Mouse (Mus musculus): ENCODE measurements around the gene Efcab2. TPM values are rescaled to one million over a fixed set of nuclear protein-coding genes. Genes with fewer than 3 reads are reported as not detected.
"Not testable (repeated sequence)": the region's sequence is repeated elsewhere in the genome, so short reads cannot be mapped to it uniquely, and the experiment has no call there.

Gene Efcab2
- polyA plus RNA-seq, 1 experiment = 0.89 TPM

GRCm38 (mm10) chr1:178401960-178402359, 3.9 kb upstream of the Efcab2 start:
- DNase-seq (ENCODE audit: low read depth) = no peak

DNA sequence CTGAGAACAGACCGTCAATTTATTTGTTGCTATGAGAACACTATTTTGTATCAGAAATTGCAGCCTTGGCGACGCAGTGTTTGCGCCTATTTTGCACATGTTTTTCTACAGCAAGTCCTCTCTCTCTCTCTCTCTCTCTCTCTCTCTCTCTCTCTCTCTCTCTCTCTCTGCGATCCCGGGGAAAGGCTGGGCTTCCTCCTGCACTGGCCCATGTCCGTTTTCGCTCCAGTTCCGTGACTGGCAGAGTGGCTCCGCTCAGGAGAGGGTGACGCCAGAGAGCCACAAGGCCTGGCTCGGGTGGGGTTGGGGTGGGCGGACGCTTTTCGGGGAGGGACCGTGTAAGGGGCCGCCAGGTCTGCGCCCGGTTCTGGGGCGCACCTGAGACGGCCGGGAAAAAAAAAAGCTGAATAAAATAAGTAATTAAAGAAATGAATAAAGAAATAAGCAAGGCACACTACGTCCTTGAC, 407 bp upstream of the Efcab2 start:
- no peak for DNase-seq (ENCODE audit: low read depth)

DNA sequence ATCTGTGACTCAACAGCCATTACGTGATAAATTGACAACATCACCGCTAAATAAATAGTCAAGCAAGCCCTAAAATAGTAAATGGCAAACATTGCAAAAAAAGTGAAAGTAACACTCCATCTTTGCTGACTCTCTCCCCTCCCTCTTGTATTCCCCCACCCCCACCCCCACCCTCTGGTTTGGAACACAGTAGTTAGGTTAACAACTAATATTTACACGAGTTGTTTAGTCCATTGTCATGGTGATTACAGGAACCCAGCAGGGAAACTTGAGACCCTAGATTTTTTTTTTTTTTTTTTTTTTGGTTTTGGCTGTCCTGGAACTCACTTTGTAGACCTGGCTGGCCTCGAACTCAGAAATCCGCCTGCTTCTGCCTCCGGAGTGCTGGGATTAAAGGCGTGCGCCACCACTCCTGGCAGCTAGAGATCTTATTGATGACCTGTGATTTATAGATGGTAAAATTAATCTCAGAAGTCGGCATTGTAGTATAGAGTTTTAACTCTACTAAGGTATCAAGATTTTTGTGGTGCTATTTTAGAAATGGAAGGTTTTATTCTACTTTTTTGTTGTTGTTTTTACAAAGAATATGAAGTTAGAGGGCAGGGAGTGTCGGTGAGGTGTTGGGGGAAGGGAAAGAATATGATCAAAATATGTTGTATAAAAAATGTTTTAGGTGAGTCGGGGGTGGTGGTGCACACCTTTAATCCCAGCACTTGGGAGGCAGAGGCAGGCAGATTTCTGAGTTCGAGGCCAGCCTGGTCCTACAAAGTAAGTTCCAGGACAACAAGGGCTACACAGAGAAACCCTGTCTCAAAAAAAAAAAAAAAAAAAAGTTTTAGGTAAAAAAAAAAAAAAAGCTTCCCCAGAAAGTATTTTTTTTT, 1.1 kb downstream of the Efcab2 start:
- DNase-seq (ENCODE audit: low read depth) = no peak

GRCm38 (mm10) chr1:178407651-178408050, 1.8 kb downstream of the Efcab2 start:
- no peak for DNase-seq (ENCODE audit: low read depth)

DNA sequence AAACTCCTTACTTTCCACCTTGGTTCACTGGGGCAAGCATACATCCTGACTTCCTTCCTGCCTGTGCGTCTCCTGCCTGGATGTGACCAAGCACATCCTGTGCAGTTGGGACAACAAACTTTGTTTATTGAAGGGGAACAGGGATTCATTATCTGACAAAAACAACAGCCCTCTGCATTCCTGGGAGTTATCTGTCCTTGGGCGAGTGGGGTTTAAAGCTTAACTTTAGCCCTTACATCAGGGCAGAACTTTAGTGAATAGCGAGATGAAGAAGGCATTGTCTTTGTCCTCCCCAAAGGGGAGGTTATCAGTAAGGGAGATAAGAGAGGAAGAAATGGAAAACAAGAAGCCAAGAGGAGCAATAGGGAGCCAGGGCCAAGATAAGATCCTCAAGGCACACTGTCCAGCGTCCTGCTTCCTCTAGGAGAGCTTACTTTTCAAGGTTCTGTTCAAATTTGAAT, 3.0 kb downstream of the Efcab2 start:
- no peak for DNase-seq (ENCODE audit: low read depth)

- DNase-seq (ENCODE audit: low read depth) = not testable (repeated sequence)
Observed at GRCm38 (mm10) chr1:178413367-178413766, 7.5 kb downstream of the Efcab2 start.

- DNase-seq (ENCODE audit: low read depth) = no peak
Observed at GRCm38 (mm10) chr1:178419608-178420007, 13.7 kb downstream of the Efcab2 start.

GRCm38 (mm10) chr1:178423662-178424061, 17.8 kb downstream of the Efcab2 start:
- no peak for DNase-seq (ENCODE audit: low read depth)

DNA sequence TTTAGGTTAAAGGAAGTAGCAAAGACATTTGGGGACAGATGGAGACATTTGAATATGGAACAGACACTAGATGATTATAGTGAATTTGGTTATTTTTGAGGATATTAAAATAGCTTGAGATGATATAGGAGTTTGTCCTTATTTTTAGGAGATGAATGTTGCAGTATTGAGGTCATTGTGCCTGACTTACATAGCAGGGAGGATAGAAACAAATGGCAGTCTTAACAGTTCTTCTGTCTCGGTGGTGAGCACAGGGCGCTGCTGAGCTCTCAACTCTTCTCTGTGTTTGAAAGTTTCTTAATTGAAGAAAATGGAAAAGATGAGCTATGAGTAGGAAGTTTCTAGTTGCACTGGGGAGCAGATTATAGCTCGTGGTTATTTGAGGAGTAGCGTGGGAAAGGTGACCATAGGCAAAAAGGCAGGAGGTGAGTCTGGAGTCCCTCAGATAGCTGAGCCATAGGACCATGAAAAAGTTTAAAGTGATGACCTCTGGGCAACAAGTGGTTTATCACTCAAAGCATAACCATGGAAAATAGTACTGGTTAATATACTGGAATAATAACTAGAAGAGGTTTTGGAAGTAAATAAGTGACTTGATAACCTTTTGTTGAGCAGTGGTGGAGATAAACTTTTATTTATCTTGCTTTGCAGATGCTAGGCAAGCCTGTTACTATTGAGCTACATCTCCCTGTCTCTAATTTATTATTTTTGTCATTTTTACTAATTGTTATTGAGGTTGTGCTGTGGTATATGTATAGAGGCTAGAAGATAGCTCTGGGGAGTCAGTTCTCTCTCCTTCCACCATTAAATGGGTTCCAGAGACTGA, 25.9 kb downstream of the Efcab2 start:
- no peak for DNase-seq (ENCODE audit: low read depth)

DNA sequence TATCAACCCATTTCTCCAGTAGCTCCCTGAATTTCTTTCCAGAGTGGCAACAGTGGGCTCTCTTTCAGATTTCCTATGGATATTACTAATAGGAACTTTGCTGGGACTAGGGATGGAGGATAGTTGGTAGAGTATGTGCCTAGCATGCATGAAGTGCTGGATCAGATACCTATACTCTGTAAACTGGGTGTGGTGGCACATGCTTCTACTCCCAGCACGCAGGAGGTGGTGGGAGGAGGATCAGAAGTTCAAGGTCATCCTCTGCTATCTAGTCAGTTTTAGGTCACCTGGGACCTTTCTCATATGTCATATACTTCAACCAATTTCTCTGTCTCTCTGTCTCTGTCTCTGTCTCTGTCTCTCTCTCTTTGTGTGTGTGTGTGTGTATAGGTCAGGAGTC, 27.7 kb downstream of the Efcab2 start:
- DNase-seq (ENCODE audit: low read depth) = no peak

DNA sequence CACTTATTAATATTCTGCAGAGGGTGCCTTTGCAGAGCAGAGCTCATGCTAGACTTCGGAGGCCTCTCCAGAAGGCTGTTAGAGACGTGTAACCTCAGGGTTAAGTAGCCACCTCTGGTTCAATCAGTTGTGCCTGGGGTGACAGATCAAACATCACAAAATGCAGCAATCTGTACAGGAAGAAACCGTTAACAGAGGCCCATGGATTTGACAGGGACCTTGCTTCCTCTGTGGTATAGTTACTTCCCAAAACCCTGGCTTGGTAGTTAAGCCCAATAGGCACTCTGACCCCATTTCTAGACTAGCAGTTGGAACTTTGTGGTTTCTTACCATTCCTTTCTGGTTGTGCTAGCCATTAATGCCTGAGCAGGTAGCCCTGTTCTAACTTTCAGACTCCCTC, 38.5 kb downstream of the Efcab2 start:
- no peak for DNase-seq (ENCODE audit: low read depth)

DNA sequence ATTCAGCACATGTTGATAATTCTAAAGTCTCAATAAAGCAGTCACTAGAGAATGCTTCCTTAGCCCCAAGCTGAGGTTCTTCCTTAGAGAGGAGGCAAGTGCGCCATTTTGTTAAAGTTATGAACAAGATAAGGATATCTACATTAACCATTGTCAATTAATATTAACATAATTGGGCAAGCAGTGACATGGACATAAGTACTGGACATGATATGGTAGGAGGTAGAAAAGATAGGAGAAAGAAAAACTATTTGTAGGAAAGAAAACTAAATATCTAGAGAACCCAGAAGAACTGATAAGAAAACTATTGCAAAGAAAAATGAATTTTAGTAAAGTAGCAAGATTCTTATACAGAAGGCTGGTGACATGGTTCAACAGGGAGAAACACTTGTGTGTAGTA, 41.2 kb downstream of the Efcab2 start:
- no peak for DNase-seq (ENCODE audit: low read depth)

GRCm38 (mm10) chr1:178448271-178448744, 42.4 kb downstream of the Efcab2 start:
- DNase-seq (ENCODE audit: low read depth) = no peak

DNA sequence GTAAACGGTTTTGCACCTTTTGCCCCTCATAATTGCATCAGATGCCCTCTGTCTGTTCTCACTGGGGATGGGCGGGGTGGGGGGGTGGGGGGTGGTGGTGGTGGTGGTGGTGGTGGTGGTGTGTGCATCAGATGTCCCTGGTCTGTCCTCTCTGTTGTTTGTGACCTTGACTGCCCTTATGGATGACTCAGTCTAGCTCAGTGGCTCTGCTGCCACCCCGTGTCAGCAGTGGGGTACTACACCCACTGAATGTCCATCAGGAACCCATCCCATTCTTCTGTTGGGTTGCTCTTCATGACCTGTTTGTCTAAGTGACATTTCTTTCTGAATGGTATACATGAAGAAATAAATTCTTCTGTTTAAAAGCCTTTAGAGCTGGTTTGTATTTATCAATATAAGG, 43.3 kb downstream of the Efcab2 start:
- DNase-seq (ENCODE audit: low read depth) = no peak

DNA sequence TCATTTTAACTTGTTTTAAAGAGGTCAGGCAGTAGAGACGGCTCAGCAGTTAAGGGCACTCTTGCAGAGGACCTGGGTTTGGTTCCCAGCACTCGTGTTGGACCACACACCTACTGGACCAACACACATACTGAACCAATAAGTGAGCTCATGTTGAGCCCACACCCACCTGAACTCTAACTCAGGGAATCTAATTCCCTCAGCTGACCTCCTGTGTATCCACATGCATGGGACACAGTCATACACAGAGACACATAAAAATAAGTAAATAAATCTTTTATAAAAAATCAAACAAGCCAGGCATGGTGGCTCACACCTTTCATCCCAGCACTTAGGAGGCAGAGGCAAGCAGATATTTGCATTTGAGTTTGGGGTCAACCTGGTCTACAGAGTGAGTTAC, 44.0 kb downstream of the Efcab2 start:
- no peak for DNase-seq (ENCODE audit: low read depth)

DNA sequence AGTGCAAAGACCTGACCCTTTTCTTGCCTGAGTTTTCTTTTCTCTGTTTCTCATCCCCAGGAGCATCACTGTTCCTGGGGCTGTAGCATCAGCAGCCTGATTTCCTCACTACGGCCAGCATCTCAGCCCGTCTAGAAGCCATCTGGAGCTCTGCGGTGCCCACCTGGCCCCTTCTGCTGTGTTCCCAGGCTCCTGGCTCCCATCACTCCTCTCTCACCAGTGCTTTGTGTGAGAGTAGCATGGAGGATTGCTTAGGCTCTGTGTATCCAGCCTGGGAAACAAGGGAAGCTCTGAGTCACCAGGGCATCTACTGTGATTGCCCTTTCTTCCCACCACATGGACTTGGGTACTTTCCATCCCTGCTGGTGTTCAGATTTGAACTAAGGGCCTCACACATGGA, 48.2 kb downstream of the Efcab2 start:
- DNase-seq (ENCODE audit: low read depth) = no peak

DNA sequence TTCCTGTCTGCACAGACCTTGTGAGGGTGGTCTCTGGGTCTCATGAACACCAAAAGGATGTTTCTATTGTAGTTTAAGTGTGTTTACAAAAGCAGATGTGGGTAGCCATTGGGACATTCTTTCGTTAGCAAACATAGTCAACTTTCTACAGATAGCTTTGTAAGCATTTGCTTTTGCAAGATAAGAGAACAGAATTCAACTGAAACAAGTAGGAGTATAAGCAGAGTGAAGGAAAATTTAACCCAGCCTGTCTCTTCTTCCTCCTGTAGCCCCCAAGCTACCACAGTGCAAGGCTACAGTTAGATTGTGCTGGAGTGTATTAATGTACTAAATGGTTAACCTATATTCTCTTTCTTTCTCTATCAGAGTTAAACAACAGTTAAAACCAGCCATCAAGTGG, 49.2 kb downstream of the Efcab2 start:
- no peak for DNase-seq (ENCODE audit: low read depth)

GRCm38 (mm10) chr1:178458029-178458428, 52.1 kb downstream of the Efcab2 start:
- no peak for DNase-seq (ENCODE audit: low read depth)

- DNase-seq (ENCODE audit: low read depth) = peak; percentile 13
Observed at GRCm38 (mm10) chr1:178463712-178464111, 57.8 kb downstream of the Efcab2 start.

DNA sequence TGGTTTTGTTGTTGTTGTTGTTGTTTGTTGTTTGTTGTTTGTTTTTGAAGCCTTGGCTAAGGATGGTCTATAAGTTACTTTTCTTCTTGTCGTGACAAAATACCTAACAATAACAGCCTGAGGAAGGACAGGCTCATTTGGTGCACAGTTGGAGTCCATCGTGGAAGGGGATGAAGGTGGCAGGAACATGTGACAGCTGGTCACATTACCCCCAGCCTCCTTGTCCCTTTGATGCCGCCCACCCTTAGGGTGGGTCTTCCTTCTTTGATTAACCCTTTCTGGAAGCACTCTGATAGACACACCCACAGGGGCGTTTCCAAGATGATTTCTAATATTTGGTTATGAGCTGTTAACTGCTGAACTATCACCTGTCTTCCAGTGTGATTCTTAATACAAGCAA, 58.3 kb downstream of the Efcab2 start:
- DNase-seq (ENCODE audit: low read depth) = no peak

- no peak for DNase-seq (ENCODE audit: low read depth)
Observed at GRCm38 (mm10) chr1:178467594-178467993, 61.7 kb downstream of the Efcab2 start.

- no peak for DNase-seq (ENCODE audit: low read depth)
Observed at GRCm38 (mm10) chr1:178468280-178468679, 62.4 kb downstream of the Efcab2 start.

DNA sequence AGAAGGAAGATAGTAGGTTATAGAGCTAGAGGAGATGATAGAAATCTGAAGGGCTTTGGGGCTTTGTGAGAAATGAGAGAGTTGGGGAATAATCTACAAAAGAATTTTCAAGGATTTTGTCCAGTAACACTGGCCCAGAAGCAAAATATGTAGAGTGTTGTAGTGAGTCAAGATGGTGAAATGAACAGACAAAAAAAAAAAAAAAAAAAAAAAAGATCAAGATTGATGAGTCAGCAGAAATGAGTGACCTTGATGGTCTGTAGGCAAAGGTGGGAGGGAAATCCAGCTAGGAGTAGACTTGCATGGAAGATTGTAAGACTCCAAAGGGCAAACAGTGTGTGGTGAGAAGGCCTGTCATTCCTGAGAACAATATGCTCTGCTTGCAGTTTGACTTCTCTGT, 78.0 kb downstream of the Efcab2 start:
- DNase-seq (ENCODE audit: low read depth) = no peak

Data from gonadal fat pad, adult 2 months (tissue).